Mouse (Mus musculus): ENCODE data around the gene Cdca8. TPM values are rescaled to one million over a fixed set of nuclear protein-coding genes. Genes with fewer than 3 reads are reported as not detected.

Gene Cdca8
- total and polyA plus RNA-seq, 3 experiments = 108 to 202 TPM; not detected in 1

DNA sequence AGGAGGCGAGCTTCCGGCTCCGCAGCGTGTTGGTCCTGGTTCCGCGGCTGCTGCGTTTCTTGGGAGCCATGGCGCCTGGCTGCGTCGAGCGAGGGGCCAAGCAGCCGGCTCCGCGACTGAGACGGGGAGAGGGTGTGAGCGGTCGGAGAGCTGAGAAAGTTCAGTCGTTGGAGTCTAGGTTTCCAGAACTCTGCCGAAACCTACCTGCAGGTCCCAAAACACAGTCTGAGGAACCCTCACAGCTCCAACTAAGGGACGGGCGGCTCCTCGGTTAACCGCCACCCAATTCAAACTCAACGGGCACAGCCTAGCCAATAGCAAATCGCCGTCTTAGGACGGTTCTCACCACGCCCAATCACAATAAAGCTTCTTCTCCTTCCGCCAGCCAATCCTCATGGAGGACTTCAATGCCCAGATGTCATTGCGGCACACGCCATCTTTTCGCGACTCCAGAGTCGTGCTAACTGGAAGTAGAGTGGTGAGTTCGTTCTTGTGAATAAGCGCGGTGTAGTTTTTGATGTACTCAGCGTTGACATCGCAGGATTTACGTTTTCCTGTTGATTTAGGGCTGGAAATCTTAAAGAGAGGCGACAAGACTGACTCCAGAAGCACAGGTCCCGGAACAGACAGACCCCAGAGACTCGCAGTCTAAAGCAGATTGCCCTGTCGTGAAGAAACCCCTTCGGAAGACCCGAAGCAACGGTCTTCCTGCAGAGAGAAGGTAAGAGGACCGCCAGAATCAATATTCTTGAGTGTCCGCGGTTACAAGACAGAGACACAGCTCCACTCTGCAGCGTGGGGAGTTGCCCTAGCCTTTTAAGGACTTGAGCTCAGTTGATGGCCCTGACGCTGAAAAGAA, 2.3 kb downstream of the Cdca8 start, which contains the start of gene 9930104L06Rik (continued):
- TF ChIP-seq MAZ (IDR thresholded peaks at IDR 0.05; ENCODE audit: low read depth, low read length) (no peak), ZMIZ1 (IDR thresholded peaks at IDR 0.05; ENCODE audit: low read depth, low read length) (0 out of 2 replicates have a peak, but pooled peaks have one; percentile 50), MYC (IDR thresholded peaks at IDR 0.05; ENCODE audit: low read depth, low read length) (peak; percentile 91)

DNA sequence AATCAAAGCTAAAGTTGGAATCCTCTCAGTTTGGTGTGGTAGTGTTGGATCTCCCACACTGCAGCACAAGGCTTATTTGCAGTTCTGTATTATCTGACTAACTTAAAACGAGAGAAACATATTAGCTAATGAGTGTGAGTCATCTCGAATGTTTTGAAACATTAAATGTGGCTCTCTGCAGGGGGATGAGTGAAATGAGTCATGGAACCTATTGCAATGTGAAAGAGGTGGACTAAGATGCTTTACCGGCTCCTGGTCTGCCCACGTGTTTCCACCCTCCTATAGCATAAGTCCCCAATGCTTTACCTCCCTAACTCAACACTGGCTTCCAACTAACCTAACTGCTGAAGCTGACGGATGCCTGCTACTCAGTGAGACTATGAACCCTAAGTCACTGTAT, 11.0 kb downstream of the Cdca8 start:
- Histone ChIP-seq H3K4me3 (ENCODE audit: control insufficient read depth in 1 of 2, insufficient read depth in 1 of 2, low read depth in 2 of 2, low read length in 2 of 2) (no peak overlapping the region), H3K9ac (ENCODE audit: control insufficient read depth, low read depth, low read length, poor library complexity, severe bottlenecking) (no peak overlapping the region), H3K36me3 (ENCODE audit: control insufficient read depth in 1 of 2, insufficient read depth in 2 of 2, low read length in 2 of 2) (peaks cover 2 to 35% of the 10 kb centered on the region in 2 experiments; a peak in 2 of 4 replicates), H3K79me2 (ENCODE audit: control insufficient read depth, insufficient read depth, low read length, poor library complexity) (no peaks in the 10 kb centered on the region), H3K27me3 (ENCODE audit: control insufficient read depth in 1 of 2, insufficient read depth in 2 of 2, low read length in 2 of 2) (no peaks in the 10 kb centered on the region), H3K4me1 (ENCODE audit: control insufficient read depth in 1 of 2, insufficient read depth in 2 of 2, low read length in 2 of 2) (no peaks in the 10 kb centered on the region), H3K27ac (ENCODE audit: control insufficient read depth, low read depth, low read length) (no peak overlapping the region), H3K9me3 (replicated peaks; ENCODE audit: insufficient read depth, low read length) (no peaks in the 10 kb centered on the region)
- DNase-seq (ENCODE audit: low read depth, low spot score) = no peak
- TF ChIP-seq NELFE (IDR thresholded peaks at IDR 0.05; ENCODE audit: low read depth, low read length) = no peak
- no peak for TF ChIP-seq RCOR1 (IDR thresholded peaks at IDR 0.05; ENCODE audit: low read depth, low read length)
- TF ChIP-seq ELF1 (IDR thresholded peaks at IDR 0.05; ENCODE audit: low read depth, low read length) = no peak

DNA sequence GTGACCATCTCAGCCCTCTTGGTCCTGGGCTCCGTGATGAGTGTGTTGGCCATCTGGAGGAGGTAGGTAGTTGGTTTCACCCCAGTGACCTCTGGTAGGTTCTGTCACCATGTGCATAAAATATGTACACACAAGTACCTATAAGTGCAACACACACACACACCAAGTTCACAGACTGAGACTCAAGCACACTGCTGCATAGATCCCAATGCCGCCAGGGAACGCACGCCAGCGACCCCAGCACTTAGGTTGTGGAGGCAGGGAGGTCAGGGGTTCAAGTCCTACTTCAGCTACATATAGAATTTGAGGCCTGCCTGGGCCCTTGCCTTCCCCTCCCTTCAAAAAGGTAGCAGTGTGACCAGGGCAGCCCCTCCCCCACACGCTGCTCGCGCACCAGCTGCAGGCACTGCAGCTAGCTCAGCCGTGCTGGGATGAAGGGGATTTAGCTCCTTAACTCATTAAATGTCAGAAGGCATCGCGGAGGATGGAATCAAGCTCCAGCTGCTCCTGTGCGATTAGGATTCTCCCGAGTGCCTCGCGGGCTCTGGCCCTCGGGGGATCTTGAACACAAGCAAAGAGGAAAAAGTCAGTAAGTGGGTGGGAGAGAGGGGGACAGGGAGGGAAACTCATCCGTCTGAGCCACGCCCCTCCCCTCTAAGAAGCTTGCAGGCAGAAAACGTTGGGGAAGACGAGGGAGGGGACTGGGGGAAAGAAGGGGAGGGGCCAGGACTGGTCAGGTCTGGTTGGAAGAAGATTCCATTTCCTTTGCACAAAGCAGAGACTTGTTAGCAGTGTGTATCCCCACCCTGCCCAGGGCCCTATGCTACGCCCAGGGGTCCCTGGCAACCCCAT, 32.9 kb downstream of the Cdca8 start:
- TF ChIP-seq BHLHE40 (IDR thresholded peaks at IDR 0.05; ENCODE audit: borderline replicate concordance, low read depth, low read length) (no peak), MYB (IDR thresholded peaks at IDR 0.05; ENCODE audit: low read depth, low read length) (no peak), TCF12 (IDR thresholded peaks at IDR 0.05; ENCODE audit: low read depth, low read length) (no peak), POLR2AphosphoS5 (IDR thresholded peaks at IDR 0.05; ENCODE audit: borderline replicate concordance, low read depth, low read length) (no peak), NELFE (IDR thresholded peaks at IDR 0.05; ENCODE audit: low read depth, low read length) (no peak), POLR2A (IDR thresholded peaks at IDR 0.05; ENCODE audit: control insufficient read depth in 1 of 2, insufficient read depth in 1 of 2, low read depth in 1 of 2, low read length in 2 of 2, poor library complexity in 1 of 2) (no peak), ELF1 (IDR thresholded peaks at IDR 0.05; ENCODE audit: low read depth, low read length) (no peak), ZC3H11A (IDR thresholded peaks at IDR 0.05; ENCODE audit: low read depth, low read length) (no peak), ZKSCAN1 (IDR thresholded peaks at IDR 0.05; ENCODE audit: low read depth, low read length) (no peak), GABPA (IDR thresholded peaks at IDR 0.05; ENCODE audit: low read depth, low read length) (no peak), NRF1 (IDR thresholded peaks at IDR 0.05; ENCODE audit: insufficient read depth, low read depth, low read length, poor library complexity, severe bottlenecking) (no peak), MAFK (IDR thresholded peaks at IDR 0.05; ENCODE audit: borderline replicate concordance, low read depth, low read length) (no peak), TAL1 (IDR thresholded peaks at IDR 0.05; ENCODE audit: low read length) (no peak)
- Histone ChIP-seq H3K27ac (ENCODE audit: control insufficient read depth, low read depth, low read length) (no peak overlapping the region), H3K9me3 (replicated peaks; ENCODE audit: insufficient read depth, low read length) (no peaks in the 10 kb centered on the region), H3K4me1 (ENCODE audit: control insufficient read depth in 1 of 2, insufficient read depth in 2 of 2, low read length in 2 of 2) (no peaks in the 10 kb centered on the region), H3K27me3 (ENCODE audit: control insufficient read depth in 1 of 2, insufficient read depth in 2 of 2, low read length in 2 of 2) (no peaks in the 10 kb centered on the region), H3K4me3 (ENCODE audit: control insufficient read depth in 1 of 2, insufficient read depth in 1 of 2, low read depth in 2 of 2, low read length in 2 of 2) (no peak overlapping the region), H3K79me2 (ENCODE audit: control insufficient read depth, insufficient read depth, low read length, poor library complexity) (no peaks in the 10 kb centered on the region), H3K36me3 (ENCODE audit: control insufficient read depth in 1 of 2, insufficient read depth in 2 of 2, low read length in 2 of 2) (no peaks in the 10 kb centered on the region), H3K9ac (ENCODE audit: control insufficient read depth, low read depth, low read length, poor library complexity, severe bottlenecking) (no peak overlapping the region)
- DNase-seq (ENCODE audit: low read depth, low spot score) = no peak
